Mouse (Mus musculus): Measurements from ENCODE around the gene Mansc4. TPM values are rescaled to one million over a fixed set of nuclear protein-coding genes. Genes with fewer than 3 reads are reported as not detected.

The Mansc4 gene
- total and polyA plus RNA-seq, 2 experiments from 2014 or later: 1.6 TPM

DNA sequence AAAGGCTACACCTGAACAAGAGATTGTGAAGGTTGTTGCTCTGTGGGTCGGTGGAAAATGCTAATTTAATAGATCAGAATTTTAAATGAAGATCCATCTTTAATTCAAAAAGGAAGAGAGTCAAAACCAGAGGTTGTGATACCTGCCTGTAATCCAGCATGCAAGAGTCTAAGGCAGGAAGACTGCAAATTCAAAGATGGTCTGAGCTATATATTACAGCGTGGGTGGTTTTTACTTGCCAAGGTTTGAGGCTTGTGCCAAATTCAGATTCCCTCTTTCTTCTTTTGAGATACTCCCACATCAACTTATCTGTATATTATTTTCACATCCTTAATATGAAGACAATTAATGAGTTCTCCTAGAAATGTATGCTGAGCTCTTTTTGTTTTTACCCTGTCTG is 58.4 kb downstream of the Mansc4 start:
- TF ChIP-seq CTCF (IDR thresholded peaks at IDR 0.05; ENCODE audit: low read depth): no peak

More for the DNA sequence above, 58.4 kb downstream of the Mansc4 start:
- no peak overlapping the region for H3K9ac ChIP-seq
- no peaks in the 10 kb centered on the region for H3K27me3 ChIP-seq (ENCODE audit: insufficient read depth, low read length)
- H3K4me1 ChIP-seq (ENCODE audit: insufficient read depth): no peaks in the 10 kb centered on the region
- no peak for DNase-seq
- no peaks in the 10 kb centered on the region for H3K36me3 ChIP-seq (ENCODE audit: insufficient read depth)
- H3K4me3 ChIP-seq (ENCODE audit: low read depth, low read length): no peak overlapping the region
- H3K4me2 ChIP-seq (ENCODE audit: low read depth): no peak overlapping the region
- no peak overlapping the region for H3K27ac ChIP-seq (ENCODE audit: low read depth, low read length)
- no peaks in the 10 kb centered on the region for H3K9me3 ChIP-seq (ENCODE audit: low read length)
- ATAC-seq: no peak
- WGBS: 76% methylated on average over 2 of the region's 2 CpGs

Other genes starting within 250 kb of the Mansc4 start
- not detected in 2 replicates for gene Smco2, start 236.9 kb downstream of the Mansc4 start, total RNA-seq (2014; rRNA removed)
- gene Smco2, start 236.9 kb downstream of the Mansc4 start, polyA plus RNA-seq (2015; fragmentation: Nextera tagmentation; extraction: Ambion mirVana): not detected in 2 replicates
- gene Ppfibp1, start 198.5 kb downstream of the Mansc4 start, total RNA-seq (2014; rRNA removed): 32.0 and 33.0 TPM in 2 replicates
- gene Ppfibp1, start 198.5 kb downstream of the Mansc4 start, polyA plus RNA-seq (2015; fragmentation: Nextera tagmentation; extraction: Ambion mirVana): 15.6 and 23.8 TPM in 2 replicates
- gene 1700034J05Rik, start 132.6 kb downstream of the Mansc4 start, total RNA-seq (2014; rRNA removed): not detected in 2 replicates
- not detected in 2 replicates for gene 1700034J05Rik, start 132.6 kb downstream of the Mansc4 start, polyA plus RNA-seq (2015; fragmentation: Nextera tagmentation; extraction: Ambion mirVana)
- gene Rep15, start 54.4 kb downstream of the Mansc4 start, total RNA-seq (2014; rRNA removed): 1.0 and 1.1 TPM in 2 replicates
- gene Rep15, start 54.4 kb downstream of the Mansc4 start, polyA plus RNA-seq (2015; fragmentation: Nextera tagmentation; extraction: Ambion mirVana): 0.35 and 0.74 TPM in 2 replicates
- gene Mrps35, start 44.3 kb downstream of the Mansc4 start, total RNA-seq (2014; rRNA removed): 12.6 and 20.3 TPM in 2 replicates
- 82.6 and 83.2 TPM in 2 replicates for gene Mrps35, start 44.3 kb downstream of the Mansc4 start, polyA plus RNA-seq (2015; fragmentation: Nextera tagmentation; extraction: Ambion mirVana)
- gene Klhl42, start 4.3 kb upstream of the Mansc4 start, total RNA-seq (2014; rRNA removed): 23.9 and 27.8 TPM in 2 replicates
- gene Klhl42, start 4.3 kb upstream of the Mansc4 start, polyA plus RNA-seq (2015; fragmentation: Nextera tagmentation; extraction: Ambion mirVana): 4.7 and 6.0 TPM in 2 replicates
- 0.86 and 0.92 TPM in 2 replicates for gene Pthlh, start 177.2 kb upstream of the Mansc4 start, total RNA-seq (2014; rRNA removed)
- 1.4 and 2.9 TPM in 2 replicates for gene Pthlh, start 177.2 kb upstream of the Mansc4 start, polyA plus RNA-seq (2015; fragmentation: Nextera tagmentation; extraction: Ambion mirVana)